Mouse (Mus musculus) liver, postnatal 0 days (tissue): ENCODE measurements around the gene Chka.

ENCODE experiments used
- CTCF ChIP-seq: sonication (generic); IDR thresholded peaks from 2 replicates; pipeline ENCODE4 v1.5.1; 2016; ENCODE audit warnings: antibody characterized with exemption, low read depth
- EP300 ChIP-seq: IDR thresholded peaks from 2 replicates; pipeline ENCODE4 v1.6.1; 2016; ENCODE audit warnings: antibody characterized with exemption, low read depth, mild to moderate bottlenecking

DNA sequence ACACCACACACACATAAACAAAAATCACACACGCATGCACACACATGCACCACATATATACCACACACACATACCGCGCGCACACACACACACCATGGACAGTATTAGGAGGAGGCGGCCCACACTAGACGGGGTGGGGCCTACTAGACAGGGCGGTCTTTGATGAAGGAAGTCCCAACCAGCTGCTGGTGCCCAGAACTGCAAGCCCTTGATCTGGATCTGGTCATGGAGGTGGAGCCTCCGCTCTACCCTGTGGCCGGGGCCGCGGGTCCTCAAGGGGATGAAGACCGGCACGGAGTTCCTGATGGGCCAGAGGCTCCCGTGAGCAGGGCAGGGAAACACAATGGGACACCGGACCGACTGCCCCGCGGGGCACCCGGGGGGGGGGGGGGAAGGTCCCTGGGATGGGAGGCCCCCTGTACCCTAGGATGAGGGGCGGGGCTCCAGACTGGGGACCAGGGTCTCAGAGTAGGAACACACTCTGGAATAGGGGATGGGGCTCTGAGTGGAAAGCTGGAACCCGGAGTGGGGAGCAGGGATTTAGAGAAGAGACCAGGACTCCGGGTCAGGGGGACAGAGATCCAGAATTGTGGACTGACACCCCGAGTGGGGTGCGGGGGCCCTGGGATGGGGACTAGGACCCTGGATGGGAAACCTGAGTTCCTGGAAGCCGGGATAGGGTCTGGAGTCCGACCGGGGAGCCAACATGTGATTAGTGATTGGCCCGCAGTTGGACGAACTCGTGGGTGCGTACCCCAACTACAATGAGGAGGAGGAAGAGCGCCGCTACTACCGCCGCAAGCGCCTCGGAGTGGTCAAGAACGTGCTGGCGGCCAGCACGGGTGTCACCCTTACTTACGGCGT lies 83.7 kb downstream of the Chka start, which contains the start of gene Unc93b1:
- TF ChIP-seq CTCF (no peak), EP300 (no peak)
